Mouse (Mus musculus): ENCODE data around the gene Cdcp1.

Cdcp1 gene

DNA sequence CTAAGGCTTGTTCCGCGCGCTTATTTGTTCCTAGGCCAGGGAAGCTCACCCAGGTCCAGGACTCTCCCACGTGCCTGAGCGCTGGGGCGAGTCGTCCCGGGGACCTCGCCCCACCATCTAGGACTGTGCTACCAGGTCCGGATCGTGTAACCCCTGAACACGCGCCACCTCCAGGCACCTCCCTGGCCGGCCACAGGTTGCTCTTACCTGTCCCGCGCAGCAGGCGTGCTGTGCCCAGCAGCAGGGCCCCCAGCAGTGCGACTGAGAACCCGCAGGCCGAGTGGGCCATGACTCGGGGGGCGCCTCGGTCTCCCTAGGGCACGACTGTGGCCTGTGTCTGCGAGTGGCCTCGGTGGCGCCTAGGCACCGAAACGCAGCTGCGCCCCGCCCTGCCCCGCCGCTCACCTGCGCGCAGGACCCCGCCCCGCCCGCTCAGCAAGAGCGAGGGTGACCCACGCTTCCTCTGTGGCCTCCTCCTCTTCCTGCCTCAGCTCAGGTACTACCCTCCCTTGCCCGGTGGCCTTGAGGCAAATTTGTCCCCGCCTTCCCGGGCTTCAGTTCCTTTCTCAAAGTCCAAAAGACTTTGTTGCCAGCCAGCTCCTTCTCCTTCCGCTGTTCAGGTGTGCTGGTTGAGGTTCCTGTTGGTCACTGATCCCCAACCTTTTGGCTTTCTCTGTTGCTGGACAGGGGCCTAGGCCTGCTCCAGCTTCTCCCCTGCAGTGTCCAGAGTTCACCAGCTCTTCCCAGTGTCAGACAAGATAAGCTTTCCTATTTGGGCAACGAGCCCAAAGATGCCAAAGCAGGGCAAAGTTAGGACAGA is at the start of gene Cdcp1:
Gene Cdcp1, minus strand, starts transcription at position 418 of the 820 bp plus-strand sequence.
- in situ Hi-C loops (cut with MboI; ENCODE audit: low sequenced_read_pairs), result no loop called here

DNA sequence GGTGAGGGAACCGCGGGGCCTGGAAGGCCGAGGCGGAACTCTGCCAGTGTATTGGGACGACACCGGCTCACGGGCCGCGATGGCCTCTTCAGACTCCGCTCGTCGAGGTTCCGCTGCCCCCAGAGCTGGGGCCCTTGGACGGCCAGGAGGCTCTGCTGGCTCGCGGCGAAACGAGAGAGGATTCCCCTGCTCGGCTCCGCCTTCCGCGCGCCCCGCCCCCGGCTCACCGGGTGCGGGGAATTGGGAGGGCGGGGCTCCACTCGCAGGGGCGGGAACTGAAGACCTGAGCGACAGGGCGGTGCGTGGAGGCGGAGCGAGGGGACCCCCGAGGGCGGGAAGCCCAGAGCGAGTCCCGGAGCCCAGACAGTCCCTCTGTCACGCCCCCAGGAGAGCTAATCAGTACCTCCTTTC is 44.8 kb upstream of the Cdcp1 start, which contains the start of gene Tmem158:
Gene Tmem158, minus strand, starts transcription at position 154 of the 411 bp plus-strand sequence.
- in situ Hi-C loops (cut with MboI; ENCODE audit: low sequenced_read_pairs), result no loop called here

DNA sequence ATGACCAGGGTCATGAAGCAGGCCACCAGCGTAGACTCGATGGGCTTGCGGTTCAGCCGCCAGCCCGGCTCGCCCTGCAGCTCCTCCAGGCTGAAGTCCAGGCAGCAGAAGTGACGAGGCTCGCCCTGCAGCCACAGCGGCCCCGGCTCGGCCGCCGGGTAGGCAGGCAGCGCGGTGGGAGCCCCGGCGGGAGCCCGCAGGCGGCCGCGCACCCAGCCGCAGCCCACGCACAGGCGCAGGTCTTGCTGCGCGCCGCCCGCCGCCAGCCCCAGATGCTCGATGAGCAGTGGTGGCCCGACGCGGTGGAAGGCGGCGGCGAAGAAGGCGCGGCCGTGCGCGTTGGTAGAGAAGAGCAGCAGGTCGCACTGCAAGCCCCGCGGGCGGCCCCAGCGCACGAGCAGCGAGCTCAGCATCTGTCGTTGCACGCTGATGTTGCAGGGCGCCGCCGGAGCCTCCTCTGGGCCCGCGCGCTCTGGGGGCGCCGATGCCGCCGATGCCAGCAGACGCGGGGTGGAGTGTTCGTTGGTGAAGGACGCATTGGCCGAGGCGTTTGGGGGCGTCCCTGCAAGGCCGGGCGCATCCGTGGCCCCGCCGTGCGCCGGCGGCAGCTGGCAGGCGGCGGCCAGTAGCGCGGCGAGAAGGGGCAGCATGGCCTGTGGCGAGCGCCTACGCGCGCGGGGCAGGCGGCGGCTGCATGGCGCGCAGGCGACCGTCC is 44.2 kb upstream of the Cdcp1 start:
- in situ Hi-C loops (cut with MboI; ENCODE audit: low sequenced_read_pairs), result loop anchor here (5.0 to 10.0 kb wide), 2 partner anchors 98 to 185 kb away; no protein-coding TSS in a partner anchor

DNA sequence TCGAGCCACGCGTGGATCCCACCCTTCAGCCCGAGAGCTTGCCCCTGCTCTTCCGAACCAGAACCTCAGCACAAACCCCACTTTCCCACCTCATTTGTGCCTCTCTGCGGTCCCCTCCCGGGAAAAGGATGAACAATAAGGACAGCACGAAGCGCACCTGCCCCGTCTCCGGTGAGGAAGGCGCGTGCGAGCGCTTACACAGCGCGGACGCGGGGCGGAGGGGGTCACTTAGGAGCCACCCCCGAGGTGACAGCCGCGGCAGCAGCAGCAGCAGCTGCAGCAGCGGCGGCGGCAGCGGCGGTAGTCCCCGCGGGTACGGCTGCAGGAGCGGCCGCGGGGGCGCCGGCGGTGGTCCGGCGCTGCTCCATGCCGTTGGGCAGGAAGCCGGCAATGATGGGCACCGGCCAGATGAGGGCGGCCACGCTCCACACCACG is 43.6 kb upstream of the Cdcp1 start:
- in situ Hi-C loops (cut with MboI; ENCODE audit: low sequenced_read_pairs), result loop anchor here (5.0 to 10.0 kb wide), 2 partner anchors 97 to 185 kb away; no protein-coding TSS in a partner anchor

DNA sequence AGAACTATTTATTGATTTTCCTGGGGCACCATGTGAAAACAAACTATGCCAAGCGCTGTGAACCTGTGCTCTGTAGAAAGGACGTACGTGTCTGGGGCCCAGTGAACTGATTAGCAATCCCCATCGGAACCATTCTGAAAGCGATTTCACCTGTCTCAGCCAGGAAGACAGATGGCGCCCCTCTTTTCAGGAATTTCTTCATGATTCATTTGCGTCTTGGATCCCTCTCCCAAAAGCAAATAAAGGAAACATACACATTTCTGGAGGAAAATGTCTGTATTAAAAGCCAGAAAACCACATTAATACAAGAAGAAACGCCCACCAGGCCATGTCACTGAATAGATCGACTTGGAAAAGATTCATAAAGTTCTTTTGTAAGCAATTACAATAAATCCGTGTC is 43.0 kb upstream of the Cdcp1 start:
- in situ Hi-C loops (cut with MboI; ENCODE audit: low sequenced_read_pairs), result loop anchor here (5.0 to 10.0 kb wide), 2 partner anchors 96 to 186 kb away; no protein-coding TSS in a partner anchor

DNA sequence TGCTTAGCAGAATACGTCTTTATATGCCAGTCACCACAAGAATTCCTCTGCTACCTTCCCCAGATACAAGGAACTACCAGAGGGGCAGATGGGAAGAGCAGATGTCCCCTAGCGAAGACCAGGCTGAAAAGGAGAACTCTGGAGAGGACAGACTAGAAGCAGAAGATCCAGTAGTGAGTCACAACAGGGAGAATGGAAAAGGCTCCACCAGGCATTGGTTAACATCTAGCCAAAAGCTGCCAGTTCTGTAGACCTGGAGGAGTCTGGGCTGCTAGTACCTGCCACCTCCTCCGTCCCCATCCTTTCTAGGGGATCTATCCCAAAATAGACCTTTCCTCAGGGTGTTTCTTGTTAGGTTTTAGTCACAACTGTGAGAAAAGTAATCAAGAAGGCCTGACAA is 39.9 kb upstream of the Cdcp1 start:
- in situ Hi-C loops (cut with MboI; ENCODE audit: low sequenced_read_pairs), result loop anchor here (5.0 to 10.0 kb wide), 2 partner anchors 93 to 189 kb away; no protein-coding TSS in a partner anchor

DNA sequence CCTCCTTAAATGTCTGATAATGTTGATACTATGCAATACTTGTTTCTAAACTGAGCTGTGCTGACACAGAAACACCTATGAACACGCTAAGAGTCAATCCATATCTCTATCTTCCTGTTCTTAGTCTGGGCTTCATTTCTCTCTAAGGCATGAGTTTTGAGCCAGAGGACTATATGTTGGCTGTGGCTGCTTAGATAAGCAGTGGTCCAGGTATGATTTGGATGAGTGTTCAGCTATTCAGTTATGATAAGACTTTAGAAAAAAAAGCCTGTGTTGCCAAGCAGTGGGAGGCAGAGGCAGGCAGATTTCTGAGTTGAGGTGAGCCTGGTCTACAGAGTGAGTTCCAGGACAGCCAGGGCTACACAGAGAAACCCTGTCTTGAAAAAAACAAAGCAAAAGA is 32.2 kb upstream of the Cdcp1 start:
- in situ Hi-C loops (cut with MboI; ENCODE audit: low sequenced_read_pairs), result no loop called here

DNA sequence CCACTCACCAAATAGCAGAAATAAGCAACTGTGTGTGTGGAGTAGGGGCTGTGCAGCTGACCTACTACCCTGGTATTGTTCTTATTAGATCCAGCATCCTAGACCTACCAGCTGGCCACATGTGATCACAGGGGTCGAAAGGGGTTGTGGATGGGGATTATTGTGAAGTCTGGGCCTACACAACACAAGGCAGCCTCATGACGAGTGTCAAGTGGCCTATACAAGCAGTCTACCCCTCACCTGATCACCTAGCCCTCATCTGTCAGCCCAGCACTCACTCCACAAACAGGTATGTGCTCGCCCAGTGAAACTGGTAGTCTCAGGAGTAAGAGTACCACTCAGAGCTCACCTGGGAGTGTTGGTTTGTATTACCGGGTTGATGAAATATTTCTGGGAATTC is 29.3 kb upstream of the Cdcp1 start:
- in situ Hi-C loops (cut with MboI; ENCODE audit: low sequenced_read_pairs), result no loop called here

DNA sequence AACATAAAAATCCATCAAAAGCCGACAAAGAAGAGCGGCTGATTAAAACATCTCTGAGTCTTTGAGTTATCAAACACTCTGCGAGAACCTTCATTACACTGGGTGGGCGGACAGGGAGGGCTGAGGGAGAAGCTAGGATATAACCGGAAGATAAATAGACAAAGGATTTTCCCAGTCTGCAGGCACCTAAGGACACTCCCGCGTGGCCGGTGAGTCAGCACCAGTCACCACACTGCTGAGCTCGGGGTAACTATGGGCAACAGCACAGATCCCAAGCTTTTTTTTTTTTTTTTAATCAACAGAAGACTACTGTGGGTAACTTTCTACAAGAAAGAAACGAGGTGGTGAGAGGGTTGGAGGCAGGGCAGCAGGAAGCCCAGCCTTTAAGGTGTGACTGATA is 28.1 kb upstream of the Cdcp1 start:
- in situ Hi-C loops (cut with MboI; ENCODE audit: low sequenced_read_pairs), result no loop called here

DNA sequence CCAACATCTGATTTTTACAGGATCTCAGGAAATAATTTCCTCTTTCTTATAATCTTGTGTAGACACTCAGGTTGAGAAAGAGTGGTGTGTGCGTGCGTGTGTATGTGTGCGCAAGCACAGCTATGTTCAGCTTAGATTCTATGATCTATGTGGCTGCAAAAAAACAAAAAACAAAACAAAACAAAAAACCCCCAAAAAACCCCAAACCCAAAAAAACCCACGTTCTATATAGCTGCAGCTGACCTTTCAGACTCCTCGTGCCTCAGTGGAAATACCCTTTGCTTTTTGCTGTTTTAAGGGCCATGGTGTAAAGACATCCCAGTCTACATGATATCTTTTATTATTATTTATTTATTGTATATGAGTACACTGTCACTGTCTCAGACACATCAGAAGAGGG is 25.4 kb upstream of the Cdcp1 start:
- in situ Hi-C loops (cut with MboI; ENCODE audit: low sequenced_read_pairs), result no loop called here

DNA sequence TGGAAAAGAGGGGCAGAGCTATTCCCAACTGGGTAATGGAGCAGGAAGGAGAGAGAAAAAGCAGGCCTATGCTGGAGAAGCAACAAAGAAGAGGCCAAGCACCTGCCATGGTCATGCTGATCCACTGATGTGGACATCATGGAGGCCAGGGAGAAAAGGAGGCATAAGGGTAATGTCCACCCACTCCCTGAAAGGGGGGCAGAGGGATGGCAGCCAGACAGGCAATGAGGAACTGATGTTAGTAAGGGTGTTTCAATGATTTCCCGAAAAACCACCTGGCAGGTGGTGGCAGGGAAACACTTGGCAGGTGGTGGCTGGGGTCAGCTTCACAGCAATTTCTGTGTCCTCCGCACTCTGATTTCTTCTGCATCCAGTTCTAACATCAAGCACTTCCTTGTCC is 24.9 kb upstream of the Cdcp1 start:
- in situ Hi-C loops (cut with MboI; ENCODE audit: low sequenced_read_pairs), result no loop called here

DNA sequence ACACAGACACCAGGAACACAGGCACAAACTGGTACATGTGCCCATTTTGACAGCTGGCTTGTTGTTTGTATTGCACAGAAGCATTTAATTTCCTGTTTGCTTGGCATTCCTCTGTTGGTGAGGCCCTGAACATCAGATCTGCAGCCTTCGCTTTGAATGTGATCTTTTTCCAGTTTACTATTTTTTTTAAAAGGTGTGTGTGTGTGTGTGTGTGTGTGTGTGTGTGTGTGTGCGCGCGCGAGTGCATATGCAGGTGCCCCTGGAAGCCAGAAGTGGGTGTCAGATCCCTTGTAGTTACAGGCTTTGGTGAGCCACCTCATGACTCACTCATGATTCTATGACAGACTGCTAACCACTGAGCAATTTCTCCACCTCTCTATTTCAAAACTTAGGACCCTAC is 24.4 kb upstream of the Cdcp1 start:
- in situ Hi-C loops (cut with MboI; ENCODE audit: low sequenced_read_pairs), result no loop called here

DNA sequence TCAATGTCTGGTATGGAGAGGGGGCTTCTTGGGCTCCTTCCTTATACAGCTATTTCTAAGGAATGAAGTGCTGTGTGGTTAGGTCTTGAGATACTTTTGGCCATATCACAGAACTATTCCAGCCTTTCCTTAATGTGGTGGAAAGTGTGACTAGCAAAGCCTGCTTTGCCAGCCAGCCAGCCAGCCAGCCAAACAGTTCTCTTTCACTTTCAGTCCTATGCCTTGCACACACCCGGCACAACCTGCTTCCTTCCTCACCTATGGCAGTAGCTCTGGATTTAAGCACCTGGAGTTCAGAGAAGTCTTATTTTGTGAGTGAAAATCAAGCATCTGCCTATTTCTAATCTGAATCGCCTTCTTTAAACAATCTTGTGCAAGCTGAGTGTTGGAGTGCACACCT is 23.8 kb upstream of the Cdcp1 start:
- in situ Hi-C loops (cut with MboI; ENCODE audit: low sequenced_read_pairs), result no loop called here

DNA sequence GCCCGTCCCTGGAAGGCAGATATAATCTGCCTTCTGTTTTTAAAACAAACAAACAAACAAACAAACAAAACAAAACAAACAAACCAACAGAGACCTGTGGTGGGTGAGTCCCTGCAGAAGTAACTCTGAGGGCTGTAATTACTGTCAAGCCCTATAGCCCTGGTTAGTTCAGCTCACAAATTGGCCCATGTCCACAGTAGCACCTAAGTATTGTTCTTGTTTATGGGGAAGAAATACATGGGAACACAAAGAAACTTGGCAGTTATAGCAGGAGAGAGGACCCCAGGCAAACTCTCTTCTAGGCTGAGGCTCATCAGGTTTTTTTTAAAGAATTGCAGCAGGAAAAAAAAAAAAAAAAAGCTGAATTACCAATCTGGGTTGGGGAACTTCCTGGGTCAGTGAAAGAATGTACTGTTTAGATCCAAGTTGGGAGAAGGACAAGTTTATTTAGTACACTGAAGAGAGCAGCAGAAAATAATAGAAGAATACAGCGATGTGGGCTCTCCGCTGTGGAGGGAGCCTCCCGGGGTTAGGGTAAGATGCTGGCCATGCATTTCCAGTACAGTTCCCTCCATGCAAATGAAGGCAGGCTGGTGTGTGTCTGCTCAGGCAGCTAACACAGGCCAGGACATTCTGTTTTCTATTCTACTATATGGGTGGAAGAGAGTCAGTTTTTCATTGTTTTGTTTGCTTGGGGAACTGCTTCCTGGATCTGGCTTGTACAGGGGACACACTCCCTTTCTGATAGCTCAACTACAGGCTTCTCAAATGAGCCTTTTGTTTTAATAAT is 22.6 kb upstream of the Cdcp1 start:
- in situ Hi-C loops (cut with MboI; ENCODE audit: low sequenced_read_pairs), result no loop called here

DNA sequence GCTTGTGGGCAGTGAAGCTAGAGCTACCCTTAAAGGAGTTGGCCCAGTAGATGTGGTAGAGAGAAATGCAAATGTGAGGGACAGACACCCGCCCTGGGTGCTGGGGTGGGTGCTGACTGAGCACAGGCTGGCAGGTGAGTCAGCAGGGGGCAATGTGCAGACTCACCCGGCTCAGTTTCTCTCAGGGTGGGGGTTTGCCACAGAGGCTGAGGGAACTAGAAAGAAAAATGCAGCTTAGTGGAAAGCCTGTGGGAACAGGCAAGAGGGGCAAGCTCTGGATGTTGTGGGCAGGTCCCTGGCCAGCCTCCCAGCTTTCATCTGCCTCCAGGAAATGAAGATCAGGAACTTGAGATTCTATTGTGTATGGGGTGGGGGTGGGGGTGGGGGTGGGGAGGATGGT is 21.9 kb upstream of the Cdcp1 start:
- in situ Hi-C loops (cut with MboI; ENCODE audit: low sequenced_read_pairs), result no loop called here

DNA sequence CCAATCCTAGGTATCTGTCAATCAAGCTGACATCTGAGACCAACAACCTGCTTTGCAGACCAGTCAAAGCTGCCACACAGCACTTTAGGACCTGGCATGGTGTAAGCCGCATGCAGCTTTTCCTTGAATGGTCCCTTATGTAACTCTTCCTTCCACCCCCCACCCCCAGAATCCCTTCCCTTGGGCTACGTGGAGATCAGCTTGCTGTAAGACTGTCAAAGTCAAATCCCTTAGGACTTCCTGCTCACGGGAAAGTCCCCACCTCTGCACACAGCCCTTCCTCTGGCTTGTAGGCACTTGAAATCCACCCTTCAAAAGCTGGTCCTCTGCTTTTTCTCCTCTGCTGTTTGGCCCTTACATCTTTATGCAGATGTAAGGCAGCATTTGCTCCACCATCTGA is 19.8 kb upstream of the Cdcp1 start:
- in situ Hi-C loops (cut with MboI; ENCODE audit: low sequenced_read_pairs), result no loop called here

DNA sequence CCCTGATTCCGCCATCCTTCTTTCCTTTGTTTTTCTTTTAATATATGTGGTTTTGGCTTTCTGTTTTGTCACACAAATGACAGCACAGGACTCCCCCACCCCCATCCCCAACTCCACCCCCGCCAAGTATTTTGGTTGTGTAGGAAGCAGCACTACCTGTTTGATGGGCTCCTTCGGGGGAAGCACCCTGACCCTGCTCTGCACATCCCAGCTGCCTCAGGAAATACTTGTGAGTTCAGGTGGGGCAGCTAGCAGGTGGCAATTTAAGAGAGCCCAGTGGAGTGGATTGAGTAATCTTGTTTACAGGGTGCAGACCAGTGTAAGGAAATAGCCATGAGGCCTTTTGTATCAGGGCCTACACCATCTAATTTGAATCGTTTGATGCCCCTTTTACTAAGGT is 14.0 kb upstream of the Cdcp1 start:
- in situ Hi-C loops (cut with MboI; ENCODE audit: low sequenced_read_pairs), result no loop called here

DNA sequence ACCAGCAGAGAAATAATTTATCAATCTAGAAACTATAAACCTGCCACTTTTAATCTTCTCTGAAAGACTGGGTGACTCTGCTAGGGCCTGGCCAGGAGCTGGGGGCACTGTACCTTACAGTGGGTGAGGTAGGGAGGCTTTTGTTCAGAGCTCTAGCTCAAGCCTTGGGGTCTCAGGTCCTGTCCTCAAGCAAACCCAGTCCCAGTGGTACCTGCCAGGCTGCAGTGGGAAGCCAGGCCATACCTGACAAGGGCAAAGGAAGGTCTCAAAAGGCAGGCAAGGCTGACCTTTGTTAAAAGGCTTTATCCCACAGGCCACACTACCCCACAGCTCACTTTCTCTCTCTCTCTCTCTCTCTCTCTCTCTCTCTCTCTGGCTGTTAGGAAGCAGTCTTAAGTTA is 12.8 kb upstream of the Cdcp1 start:
- in situ Hi-C loops (cut with MboI; ENCODE audit: low sequenced_read_pairs), result no loop called here

DNA sequence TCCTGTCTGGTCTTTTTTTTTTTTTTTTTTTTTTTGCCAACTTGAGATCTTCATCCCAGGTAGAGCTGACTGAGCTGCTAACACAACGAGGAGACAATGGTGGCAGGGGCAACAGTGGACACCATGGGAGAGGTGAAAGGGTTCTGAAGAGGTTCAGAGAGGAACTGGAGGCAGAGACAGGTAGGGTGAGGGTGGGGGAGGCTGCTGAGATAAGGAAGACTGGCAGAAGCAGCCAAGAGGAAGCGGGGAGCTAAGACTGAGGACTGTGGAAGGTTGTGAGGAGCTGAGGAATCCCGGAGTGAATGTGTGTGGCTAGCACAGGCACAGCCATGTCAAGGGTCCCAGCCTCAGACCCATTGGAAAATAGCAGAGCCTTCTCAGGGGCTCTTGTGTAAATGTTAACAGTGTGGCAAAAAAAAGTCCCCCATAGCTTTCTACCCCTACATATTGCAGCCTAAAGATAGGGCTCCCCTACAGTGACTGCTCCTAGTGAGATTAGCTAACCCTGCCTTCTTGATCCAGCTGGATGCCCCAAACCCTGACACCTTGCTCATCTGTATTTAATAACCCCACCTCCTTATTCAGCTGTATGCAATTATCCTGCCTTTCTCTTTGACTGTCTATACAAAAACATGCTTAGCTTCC is 11.4 kb upstream of the Cdcp1 start:
- in situ Hi-C loops (cut with MboI; ENCODE audit: low sequenced_read_pairs), result no loop called here

DNA sequence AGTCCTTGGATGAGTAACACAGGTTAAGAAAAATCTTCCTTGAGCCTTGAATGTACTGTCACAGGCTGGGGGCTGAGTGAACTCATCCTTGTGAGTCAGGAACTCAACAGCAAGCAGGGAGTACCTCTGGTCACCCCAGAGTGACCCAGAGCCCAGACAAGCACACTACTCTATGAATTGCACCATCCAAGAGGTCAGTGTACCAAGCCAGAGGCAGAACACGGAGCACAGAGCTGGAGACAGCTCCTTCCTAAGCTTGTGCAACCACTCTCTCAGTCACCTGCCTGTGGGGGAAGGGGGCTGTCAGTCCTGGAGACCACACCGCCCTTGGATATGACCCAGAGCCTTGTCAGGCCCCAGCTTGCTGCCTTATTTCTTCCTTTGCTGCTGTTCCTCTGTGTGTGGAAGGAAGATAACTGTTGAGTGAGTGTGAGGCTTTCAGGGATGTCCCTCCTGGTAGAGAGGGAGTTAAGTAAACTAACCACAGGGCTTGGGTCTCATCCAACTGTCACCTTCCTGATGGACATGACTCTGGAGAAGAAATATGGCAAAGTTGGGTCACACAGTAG is 9.1 kb upstream of the Cdcp1 start:
- in situ Hi-C loops (cut with MboI; ENCODE audit: low sequenced_read_pairs), result no loop called here
